Mouse (Mus musculus): ENCODE results near the gene Defb45.

Defb45 gene

GRCm38 (mm10) chr2:152608719-152609118 is 9.5 kb upstream of the Defb45 start:
- in situ Hi-C loops (cut with MboI, MseI) = no loop called here

- in situ Hi-C loops (cut with MboI, MseI) = no loop called here
Observed at GRCm38 (mm10) chr2:152607746-152608145, 8.5 kb upstream of the Defb45 start.

- in situ Hi-C loops (cut with MboI, MseI) = no loop called here
Observed at GRCm38 (mm10) chr2:152604057-152604456, 4.9 kb upstream of the Defb45 start, which contains the start of gene Defb36. Defb36 (plus strand) TSS chr2:152604327.

- in situ Hi-C loops (cut with MboI, MseI) = no loop called here
Observed at GRCm38 (mm10) chr2:152601275-152601960, 2.2 kb upstream of the Defb45 start.

GRCm38 (mm10) chr2:152600076-152600475 is 877 bp upstream of the Defb45 start:
- in situ Hi-C loops (cut with MboI, MseI) = no loop called here

GRCm38 (mm10) chr2:152589021-152589420 is 10.2 kb downstream of the Defb45 start:
- in situ Hi-C loops (cut with MboI, MseI) = no loop called here

- in situ Hi-C loops (cut with MboI, MseI) = no loop called here
Observed at GRCm38 (mm10) chr2:152588450-152588849, 10.7 kb downstream of the Defb45 start.

GRCm38 (mm10) chr2:152586926-152587560 is 12.2 kb downstream of the Defb45 start:
- in situ Hi-C loops (cut with MboI, MseI) = no loop called here

GRCm38 (mm10) chr2:152580612-152581011 is 18.6 kb downstream of the Defb45 start:
- in situ Hi-C loops (cut with MboI, MseI) = loop anchor here (5.0 kb wide), 1 partner anchor 43 kb away; no protein-coding TSS in a partner anchor

- in situ Hi-C loops (cut with MboI, MseI) = loop anchor here (5.0 kb wide), 1 partner anchor 43 kb away; no protein-coding TSS in a partner anchor
Observed at GRCm38 (mm10) chr2:152580107-152580506, 19.1 kb downstream of the Defb45 start, which contains the start of gene Defb19. Defb19 (minus strand) TSS chr2:152580312.

- in situ Hi-C loops (cut with MboI, MseI) = no loop called here
Observed at GRCm38 (mm10) chr2:152573484-152573883, 25.7 kb downstream of the Defb45 start.

GRCm38 (mm10) chr2:152572114-152572794 is 26.9 kb downstream of the Defb45 start, which contains the start of gene Defb21:
Defb21 (plus strand) TSS chr2:152572744.
- in situ Hi-C loops (cut with MboI, MseI) = no loop called here

- in situ Hi-C loops (cut with MboI, MseI) = no loop called here
Observed at GRCm38 (mm10) chr2:152570313-152570712, 28.9 kb downstream of the Defb45 start.

- in situ Hi-C loops (cut with MboI, MseI) = no loop called here
Observed at GRCm38 (mm10) chr2:152569881-152570280, 29.3 kb downstream of the Defb45 start.

GRCm38 (mm10) chr2:152569038-152569437 is 30.2 kb downstream of the Defb45 start, which contains the start of gene Gm17416:
Gm17416 (plus strand) TSS chr2:152569338.
- in situ Hi-C loops (cut with MboI, MseI) = no loop called here

GRCm38 (mm10) chr2:152556655-152557054 is 42.5 kb downstream of the Defb45 start:
- in situ Hi-C loops (cut with MboI, MseI) = no loop called here

- in situ Hi-C loops (cut with MboI, MseI) = no loop called here
Observed at GRCm38 (mm10) chr2:152553774-152554423, 45.3 kb downstream of the Defb45 start.

GRCm38 (mm10) chr2:152548124-152548523 is 51.1 kb downstream of the Defb45 start:
- in situ Hi-C loops (cut with MboI, MseI) = no loop called here

GRCm38 (mm10) chr2:152544691-152545090 is 54.5 kb downstream of the Defb45 start:
- in situ Hi-C loops (cut with MboI, MseI) = no loop called here

GRCm38 (mm10) chr2:152543478-152543877 is 55.7 kb downstream of the Defb45 start:
- in situ Hi-C loops (cut with MboI, MseI) = no loop called here

Measured in T-helper 2 cell (primary cell).